In genomic region chr2:163502219-163502618, GRCm38 (mm10) we compare ENCODE assay signal across 27 mouse cellular contexts. TPM values are rescaled to one million over a fixed set of nuclear protein-coding genes. Genes with fewer than 3 reads are reported as not detected.
DNase-seq lines count a peak whose midpoint lies in the region; ATAC-seq and TF ChIP-seq lines count a peak whose summit lies in the region.
"Had no signal": no experiment of that assay in that cellular context is flagged by ENCODE, and none has a peak within 500 bp of the region (broad histone marks: within the 10 kb centered on the region; RNA-seq: fewer than 3 reads in every experiment).

No protein-coding gene starts in this region.

- peak; percentile 51 to 65 for DNase-seq in cerebellum, postnatal 10 days
- no peak for DNase-seq in cerebellum, postnatal 36 days
- peak; percentile 47 for DNase-seq in kidney, adult 2 months
- DNase-seq in kidney, adult 18-20 months = no peak
- peak; percentile 78 for DNase-seq in midbrain, embryonic 11.5 days (ENCODE audit: low spot score, missing footprints)
- DNase-seq in heart, postnatal 4 days = peak; percentile 53
- DNase-seq in thymus, postnatal 4 days = no peak
- DNase-seq: adrenal gland, adult 2 months; cerebellum, adult 11-12 months; cerebellum, postnatal 25 days; forebrain, postnatal 0 days; kidney, adult 11 months; retina, postnatal 1 day had no signal

- H3K36me3 ChIP-seq in kidney, adult 2 months (ENCODE audit: control insufficient read depth, insufficient read depth, low read length) = no peaks in the 10 kb centered on the region
- no peaks in the 10 kb centered on the region for H3K36me3 ChIP-seq in midbrain, embryonic 11.5 days (ENCODE audit: control insufficient read depth, insufficient read depth, low read length)
- H3K36me3 ChIP-seq in midbrain, embryonic 15.5 days (replicated peaks) = no peaks in the 10 kb centered on the region
- H3K36me3 ChIP-seq: embryonic facial prominence, embryonic 15.5 days had no signal

- WGBS in kidney, adult 2 months = 56% methylated on average over 2 of the region's 2 CpGs
- 83% methylated on average over 2 of the region's 2 CpGs for WGBS in midbrain, embryonic 11.5 days
- WGBS in midbrain, embryonic 15.5 days = 61% methylated on average over 2 of the region's 2 CpGs

- no peak overlapping the region for H3K4me3 ChIP-seq in kidney, adult 2 months (ENCODE audit: insufficient read depth, low read depth, low read length)
- H3K4me3 ChIP-seq in midbrain, embryonic 11.5 days (ENCODE audit: low read depth, low read length) = no peak overlapping the region
- H3K4me3 ChIP-seq in midbrain, embryonic 15.5 days = no peak overlapping the region
- H3K4me3 ChIP-seq: embryonic facial prominence, embryonic 15.5 days; megakaryocyte, embryonic 14.5 days had no signal

- no peak overlapping the region for H3K27ac ChIP-seq in kidney, adult 2 months (ENCODE audit: insufficient read depth, low read depth, low read length)
- no peak overlapping the region for H3K27ac ChIP-seq in midbrain, embryonic 11.5 days (ENCODE audit: low read depth, low read length)
- H3K27ac ChIP-seq in midbrain, embryonic 15.5 days = no peak overlapping the region
- H3K27ac ChIP-seq: embryonic facial prominence, embryonic 15.5 days; liver, embryonic 14.5 days; stomach, postnatal 0 days had no signal

- no peaks in the 10 kb centered on the region for H3K27me3 ChIP-seq in kidney, adult 2 months (replicated peaks; ENCODE audit: control insufficient read depth, insufficient read depth, low read length)
- no peaks in the 10 kb centered on the region for H3K27me3 ChIP-seq in midbrain, embryonic 11.5 days (ENCODE audit: control insufficient read depth, insufficient read depth, low read length)
- H3K27me3 ChIP-seq in midbrain, embryonic 15.5 days (replicated peaks) = no peaks in the 10 kb centered on the region
- H3K27me3 ChIP-seq: embryonic facial prominence, embryonic 15.5 days had no signal

- ATAC-seq in midbrain, embryonic 11.5 days (ENCODE audit: low FRiP score) = no peak
- ATAC-seq in midbrain, embryonic 15.5 days (replicated peaks) = no peak
- ATAC-seq: forebrain, postnatal 0 days; hindbrain, embryonic 16.5 days; lung, postnatal 0 days had no signal

- H3K9ac ChIP-seq in midbrain, embryonic 11.5 days (ENCODE audit: low read length) = no peak overlapping the region
- H3K9ac ChIP-seq in midbrain, embryonic 15.5 days = no peak overlapping the region
- H3K9ac ChIP-seq: embryonic facial prominence, embryonic 15.5 days; forebrain, postnatal 0 days; liver, embryonic 14.5 days had no signal

- TF ChIP-seq POLR2A in kidney, adult 2 months (IDR thresholded peaks at IDR 0.05; ENCODE audit: low read depth, low read length) = no peak

- H3K4me2 ChIP-seq in midbrain, embryonic 11.5 days = no peak overlapping the region
- H3K4me2 ChIP-seq in midbrain, embryonic 15.5 days = no peak overlapping the region
- H3K4me2 ChIP-seq: embryonic facial prominence, embryonic 15.5 days had no signal

- no peaks in the 10 kb centered on the region for H3K9me3 ChIP-seq in midbrain, embryonic 11.5 days (ENCODE audit: control insufficient read depth, low read length)
- H3K9me3 ChIP-seq in midbrain, embryonic 15.5 days = no peaks in the 10 kb centered on the region
- H3K9me3 ChIP-seq: embryonic facial prominence, embryonic 15.5 days; megakaryocyte, embryonic 14.5 days had no signal

- no peaks in the 10 kb centered on the region for H3K4me1 ChIP-seq in kidney, adult 2 months (ENCODE audit: control insufficient read depth, insufficient read depth, low read length)
- H3K4me1 ChIP-seq in midbrain, embryonic 11.5 days (ENCODE audit: control insufficient read depth, insufficient read depth, low read length) = no peaks in the 10 kb centered on the region
- H3K4me1 ChIP-seq in midbrain, embryonic 15.5 days = no peaks in the 10 kb centered on the region
- H3K4me1 ChIP-seq: embryonic facial prominence, embryonic 15.5 days had no signal

- TF ChIP-seq CTCF in kidney, adult 2 months (conservative IDR thresholded peaks at IDR 0.05; ENCODE audit: insufficient read depth, insufficient read length, low read depth, low read length) = no peak

RNA-seq across cellular contexts. Expression of gene Hnf4a, which starts 4.4 kb away (rescaled TPM):
- 354 and 376 TPM in 2 replicates for polyA plus RNA-seq in kidney, adult 2 months (2012; rRNA removed)
- polyA plus RNA-seq in midbrain, embryonic 11.5 days (2014; fragmentation: Nextera tagmentation; extraction: Ambion mirVana) = not detected in 2 replicates
- not detected in 2 replicates for polyA plus RNA-seq in midbrain, embryonic 15.5 days (2015; fragmentation: Nextera tagmentation; extraction: Ambion mirVana)
- not detected for total RNA-seq in heart, postnatal 4 days (2021)
- total RNA-seq: CH12.LX; forebrain, postnatal 0 days; heart, postnatal 36 days; layer of hippocampus, postnatal 25 days; left cerebral cortex, postnatal 14 days had no signal
- polyA plus RNA-seq: embryonic facial prominence, embryonic 15.5 days; forebrain, postnatal 0 days; hindbrain, embryonic 16.5 days; neural tube, embryonic 11.5 days had no signal

RNA-seq across cellular contexts. Expression of gene R3hdml, which starts 10.1 kb away (rescaled TPM):
- 3.6 and 4.6 TPM in 2 replicates for polyA plus RNA-seq in kidney, adult 2 months (2012; rRNA removed)
- polyA plus RNA-seq in midbrain, embryonic 11.5 days (2014; fragmentation: Nextera tagmentation; extraction: Ambion mirVana) = not detected in 2 replicates
- not detected in 2 replicates for polyA plus RNA-seq in midbrain, embryonic 15.5 days (2015; fragmentation: Nextera tagmentation; extraction: Ambion mirVana)
- total RNA-seq in heart, postnatal 4 days (2021) = not detected
- total RNA-seq: adrenal gland, adult 2 months; CH12.LX; heart, postnatal 36 days; layer of hippocampus, postnatal 25 days; left cerebral cortex, postnatal 14 days; MEL had no signal
- polyA plus RNA-seq: adrenal gland, adult 2 months; gonadal fat pad, adult 2 months; liver, embryonic 14.5 days had no signal

RNA-seq across cellular contexts. Expression of gene Fitm2, which starts 29.8 kb away (rescaled TPM):
- 19.9 and 21.9 TPM in 2 replicates for polyA plus RNA-seq in kidney, adult 2 months (2012; rRNA removed)
- 9.3 and 9.6 TPM in 2 replicates for polyA plus RNA-seq in midbrain, embryonic 11.5 days (2014; fragmentation: Nextera tagmentation; extraction: Ambion mirVana)
- 16.5 and 17.0 TPM in 2 replicates for polyA plus RNA-seq in midbrain, embryonic 15.5 days (2015; fragmentation: Nextera tagmentation; extraction: Ambion mirVana)
- total RNA-seq in heart, postnatal 4 days (2021) = 10 to 100 TPM; 27.8 to 28.1 TPM

Comparison
In these comparisons a context has a peak if more than half of its experiments do, and no peak if none do; other contexts are left out.
1. DNase-seq: peak in cerebellum, postnatal 10 days (2 of 2), kidney, adult 2 months (single experiment), midbrain, embryonic 11.5 days (single experiment) and heart, postnatal 4 days (single experiment); none in cerebellum, postnatal 36 days (0 of 2), kidney, adult 18-20 months (single experiment) and thymus, postnatal 4 days (single experiment).
2. RNA of gene Hnf4a, which starts 4.4 kb away (polyA plus RNA-seq): 354 to 376 TPM in kidney, adult 2 months; not detected in midbrain, embryonic 11.5 days and not detected in midbrain, embryonic 15.5 days; every median in the first group is over 100 times any median in the second.